In genomic region chr7:75118022-75118673, GRCm38 (mm10) we compare ENCODE assay signal across 8 mouse cellular contexts.
A peak's percentile ranks its signal among the peaks of the same experiment; 100 is the strongest.
DNase-seq lines count a peak whose midpoint lies in the region; ATAC-seq lines count a peak whose summit lies in the region.

No protein-coding gene starts in this region.

- no peaks in the 10 kb centered on the region for H3K9me3 ChIP-seq in forebrain, embryonic 13.5 days (replicated peaks)
- no peaks in the 10 kb centered on the region for H3K9me3 ChIP-seq in liver, embryonic 11.5 days (ENCODE audit: control insufficient read depth, low read length)

- peak overlapping the region; percentile 56 for H3K4me2 ChIP-seq in forebrain, embryonic 13.5 days
- peak overlapping the region; percentile 36 for H3K4me2 ChIP-seq in liver, embryonic 11.5 days

- no peaks in the 10 kb centered on the region for H3K27me3 ChIP-seq in forebrain, embryonic 13.5 days
- H3K27me3 ChIP-seq in liver, embryonic 11.5 days (replicated peaks; ENCODE audit: control insufficient read depth, insufficient read depth, low read length), result no peaks in the 10 kb centered on the region

- ATAC-seq in forebrain, embryonic 13.5 days, result peak; percentile 93
- ATAC-seq in liver, embryonic 11.5 days (replicated peaks; ENCODE audit: low FRiP score), result peak; percentile 80
- ATAC-seq in monocyte, adult 5-6 weeks (replicated peaks; ENCODE audit: insufficient number of reproducible peaks, low FRiP score, low TSS enrichment, poor library complexity, severe bottlenecking), result peak; percentile 70

- no peaks in the 10 kb centered on the region for H3K4me1 ChIP-seq in forebrain, embryonic 13.5 days
- H3K4me1 ChIP-seq in liver, embryonic 11.5 days (replicated peaks; ENCODE audit: control insufficient read depth, insufficient read depth, low read length), result no peaks in the 10 kb centered on the region

- H3K36me3 ChIP-seq in forebrain, embryonic 13.5 days (ENCODE audit: poor library complexity, severe bottlenecking), result no peaks in the 10 kb centered on the region
- no peaks in the 10 kb centered on the region for H3K36me3 ChIP-seq in liver, embryonic 11.5 days (ENCODE audit: control insufficient read depth, insufficient read depth, low read length)

- H3K27ac ChIP-seq in forebrain, embryonic 13.5 days, result no peak overlapping the region
- no peak overlapping the region for H3K27ac ChIP-seq in liver, embryonic 11.5 days (ENCODE audit: low read depth, low read length)

- H3K4me3 ChIP-seq in forebrain, embryonic 13.5 days, result peak overlapping the region; percentile 26
- H3K4me3 ChIP-seq in liver, embryonic 11.5 days (ENCODE audit: low read depth, low read length), result 0 out of 2 replicates have a peak overlapping the region, but pooled peaks have one; percentile 1

- 0 out of 2 replicates have a peak overlapping the region, but pooled peaks have one; percentile 43 for H3K9ac ChIP-seq in forebrain, embryonic 13.5 days
- H3K9ac ChIP-seq in liver, embryonic 11.5 days (ENCODE audit: low read depth, low read length), result no peak overlapping the region

- peak; percentile 33 to 77 for DNase-seq in adrenal gland, adult (ENCODE audit: inconsistent age in 2 of 2, low spot score in 1 of 2)
- DNase-seq in adrenal gland, adult 18-20 months (ENCODE audit: low spot score in 2 of 2), result no peak
- DNase-seq in MEL-GATA-1-ER (ENCODE audit: extremely low read depth, low read depth), result peak; percentile 71
- DNase-seq in induced T-regulatory cell, adult 2 months (ENCODE audit: low read depth), result peak; percentile 57
- DNase-seq in liver, embryonic 11.5 days (ENCODE audit: low spot score), result no peak
- no peak for DNase-seq in cerebellum, adult 8-10 months

- 44% methylated on average over 7 of the region's 7 CpGs for WGBS in forebrain, embryonic 13.5 days
- WGBS in liver, embryonic 11.5 days, result 36% methylated on average over 7 of the region's 7 CpGs

Comparison
In these comparisons a context has a peak if more than half of its experiments do, and no peak if none do; other contexts are left out.
1. DNase-seq: peak in adrenal gland, adult (2 of 2), MEL-GATA-1-ER (single experiment) and induced T-regulatory cell, adult 2 months (single experiment); none in adrenal gland, adult 18-20 months (0 of 2), liver, embryonic 11.5 days (single experiment) and cerebellum, adult 8-10 months (single experiment).
2. Peak in every context shown above with its lines, with median percentiles within 50 percentile points of each other: ATAC-seq.